Mouse (Mus musculus) induced T-regulatory cell, adult 2 months (primary cell): Measurements from ENCODE around the gene Chrna7.

Source experiments
- DNase-seq: peaks from one replicate; pipeline ENCODE4 v3.0.0-alpha.2; 2012; ENCODE audit warnings: low read depth

Gene Chrna7

DNA sequence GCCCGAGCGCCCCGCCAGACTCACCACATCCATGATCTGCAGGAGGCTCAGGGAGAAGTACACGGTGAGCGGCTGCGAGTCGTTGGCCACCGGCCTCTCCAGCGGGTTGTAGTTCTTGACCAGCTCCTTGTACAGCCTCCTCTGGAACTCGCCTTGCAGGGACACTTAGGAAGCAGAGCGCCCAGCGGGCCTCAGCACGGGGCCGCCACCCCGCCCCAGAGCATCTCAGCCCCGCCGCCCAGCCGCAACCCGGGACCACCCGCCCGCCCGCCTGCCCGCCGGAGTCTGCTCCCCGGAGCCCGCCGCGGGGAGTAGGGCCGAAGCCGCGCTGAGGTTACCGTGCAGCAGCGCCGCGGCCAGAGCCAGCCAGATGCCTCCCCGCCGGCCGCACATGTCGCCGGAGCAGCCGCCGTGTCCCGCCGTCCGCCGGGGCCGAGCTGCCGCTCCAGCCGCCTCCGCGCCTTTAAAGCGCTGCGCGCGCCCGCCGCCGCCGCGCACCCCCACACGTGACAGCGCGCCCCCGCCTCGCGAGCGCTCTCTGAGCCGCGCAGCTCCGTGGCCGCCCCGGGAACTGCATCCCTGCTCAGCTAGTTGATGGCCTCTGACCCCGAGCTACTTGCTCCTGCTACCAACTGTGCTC is at the start of gene Chrna7:
TSS of gene Chrna7 (minus strand) at position 486 of the 640 bp plus-strand sequence.
- DNase-seq, result peak; percentile 4

DNA sequence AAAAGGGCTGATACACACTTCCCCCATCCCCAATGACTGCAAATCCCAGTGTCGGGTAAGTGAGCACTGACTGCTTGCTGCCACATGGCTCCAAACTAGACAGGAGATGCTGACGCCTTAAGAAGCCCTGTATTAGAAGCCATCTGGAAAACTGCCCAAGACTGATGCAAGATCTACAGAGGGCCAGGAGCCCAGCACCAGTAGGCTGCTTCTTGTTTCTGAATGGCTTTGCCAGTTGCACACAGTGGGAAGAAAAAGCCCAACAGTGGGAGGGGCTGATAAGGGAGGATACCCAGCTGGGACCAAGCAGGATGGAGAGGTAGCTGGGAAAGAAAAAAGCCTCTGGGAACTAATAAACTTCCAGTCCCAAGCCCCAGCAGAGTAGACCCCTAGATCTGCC is 37.0 kb upstream of the Chrna7 start:
- no peak for DNase-seq

DNA sequence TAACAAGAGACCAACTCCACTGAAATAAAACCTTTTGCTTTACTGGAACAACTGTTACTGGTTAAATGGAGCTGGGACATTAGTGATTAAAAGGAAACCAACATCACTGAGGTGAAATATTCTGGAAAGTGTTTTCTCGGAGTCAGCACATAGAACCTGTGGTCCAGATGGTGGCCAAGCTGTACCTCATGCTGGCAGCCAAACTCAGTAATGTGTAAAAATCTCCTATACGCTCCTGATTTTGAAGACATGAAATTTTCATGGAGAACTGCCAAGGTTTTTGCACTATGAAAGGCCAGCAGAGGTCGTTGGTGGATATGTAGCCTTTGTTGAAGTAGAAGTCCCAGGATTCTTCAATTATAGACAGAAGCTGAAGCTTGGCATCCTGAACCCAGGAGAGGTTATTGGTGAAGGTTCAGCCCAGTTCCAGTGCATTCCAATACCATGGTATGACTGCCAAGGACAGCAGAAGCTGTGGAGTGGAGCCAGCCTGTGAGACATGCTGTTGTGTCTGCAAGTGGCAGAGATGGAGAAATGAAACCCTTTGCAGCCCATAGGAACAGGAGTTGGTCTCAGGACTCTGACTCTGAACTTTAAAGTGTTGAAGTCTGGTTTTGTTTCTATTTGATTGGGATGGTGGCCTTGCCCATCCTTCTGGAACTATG is 25.6 kb upstream of the Chrna7 start:
- DNase-seq, result no peak

DNA sequence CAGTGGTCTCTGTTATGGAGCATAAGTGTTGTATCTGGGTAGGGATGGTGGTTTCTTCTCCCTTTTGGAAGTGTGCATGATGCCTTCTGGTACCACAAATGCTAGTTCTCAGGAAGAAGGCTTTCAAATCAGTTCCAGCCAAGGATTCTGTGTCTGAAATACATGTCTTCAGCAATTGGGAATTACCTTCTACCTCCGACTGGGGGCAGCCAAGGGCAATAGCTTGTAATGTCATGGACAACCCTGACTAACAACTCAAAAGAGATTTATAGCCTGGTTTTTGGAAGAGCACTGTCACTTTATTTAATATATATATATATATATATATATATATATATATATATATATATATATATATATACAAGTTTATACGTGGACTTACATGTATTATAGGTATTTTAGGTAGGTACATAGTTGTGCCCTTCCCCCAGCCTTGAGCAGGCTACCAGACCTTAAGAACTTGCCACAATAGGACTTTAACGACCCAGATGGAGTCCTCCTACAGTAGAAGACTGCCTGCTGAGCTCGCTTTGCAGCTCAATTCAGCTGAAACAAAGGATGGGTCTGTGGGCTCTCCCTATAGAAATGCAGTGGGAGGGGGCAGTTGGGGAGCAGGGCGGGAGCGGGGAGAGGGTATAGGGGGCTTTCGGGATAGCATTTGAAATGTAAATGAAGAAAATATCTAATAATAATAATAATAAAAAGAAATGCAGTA is 12.9 kb upstream of the Chrna7 start:
- no peak for DNase-seq

DNA sequence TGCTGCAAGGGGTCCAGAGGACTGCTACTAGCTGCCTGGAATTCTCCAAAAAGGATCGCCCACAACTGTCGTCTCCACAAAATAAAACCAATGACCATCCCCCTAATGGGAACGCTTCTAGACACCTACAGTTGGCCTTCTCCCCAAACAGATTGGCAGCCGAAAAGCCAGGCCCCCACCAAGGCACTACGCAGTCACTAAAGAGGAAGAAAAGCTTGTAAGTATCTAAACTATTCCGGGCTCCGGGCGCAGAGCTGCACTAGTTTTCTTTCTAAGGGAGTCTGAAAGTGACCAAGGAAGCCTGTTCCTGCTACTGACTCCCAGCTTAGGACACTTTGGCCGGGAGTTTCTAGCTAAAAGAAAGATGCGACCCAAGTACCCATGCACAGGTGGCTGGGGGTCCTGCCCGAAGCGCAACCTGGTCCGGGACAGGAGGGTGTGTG is 707 bp downstream of the Chrna7 start:
- no peak for DNase-seq

DNA sequence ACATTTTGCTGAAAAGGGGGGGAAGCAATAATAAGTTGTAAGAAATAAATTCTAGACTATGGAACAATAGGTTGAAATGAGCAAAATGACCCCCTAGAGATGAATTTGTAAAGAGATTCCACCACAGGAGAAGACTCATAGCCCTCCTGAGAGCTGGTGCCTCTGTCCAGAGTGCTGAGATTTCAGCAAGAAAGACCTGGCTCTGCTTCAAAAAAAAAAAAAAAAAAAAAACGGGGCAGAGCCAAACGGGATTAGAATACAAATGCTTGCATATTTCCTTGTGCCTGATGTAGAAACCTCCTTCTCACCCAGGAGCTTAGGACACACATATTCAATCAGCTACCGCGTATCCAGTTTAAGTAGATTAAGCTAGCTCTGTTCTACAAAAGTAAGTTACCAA is 2.9 kb downstream of the Chrna7 start:
- DNase-seq, result no peak

DNA sequence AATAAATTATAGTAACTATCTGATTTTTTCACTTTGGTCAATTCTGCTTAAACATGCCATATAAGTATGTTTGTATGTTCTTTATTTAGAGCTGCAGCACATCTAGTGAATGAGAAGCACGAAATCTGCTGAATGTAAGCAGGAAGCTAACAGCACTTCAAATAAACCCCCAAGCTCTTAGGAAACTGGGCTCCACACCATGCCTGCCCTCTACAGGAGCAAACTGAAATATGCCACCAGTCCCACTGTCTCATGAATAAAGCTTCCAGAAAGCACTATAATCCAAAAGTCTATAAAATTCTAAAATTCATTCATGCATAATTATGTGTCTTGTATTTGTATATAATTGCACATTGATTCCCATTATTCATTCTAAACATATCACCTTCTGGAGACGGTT is 5.2 kb downstream of the Chrna7 start:
- no peak for DNase-seq

DNA sequence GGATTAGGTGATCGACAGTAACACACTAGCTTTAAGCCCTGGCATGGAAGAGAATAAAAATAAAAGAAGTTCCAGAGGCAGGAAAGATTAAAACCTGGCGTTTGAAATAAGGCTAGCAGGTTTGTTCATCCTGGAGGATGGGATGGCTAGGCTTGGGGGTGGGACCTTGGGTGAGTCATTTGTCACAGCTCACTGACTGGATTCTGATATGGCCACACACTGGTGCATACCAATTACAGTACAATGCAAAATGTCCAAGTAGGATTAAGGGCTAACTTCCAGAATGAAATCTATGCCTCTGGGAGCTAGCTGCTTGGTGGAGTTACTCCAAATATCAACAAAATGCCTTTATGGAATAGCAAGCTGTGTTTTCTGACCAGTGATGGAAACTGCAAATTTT is 16.8 kb downstream of the Chrna7 start:
- DNase-seq, result no peak

DNA sequence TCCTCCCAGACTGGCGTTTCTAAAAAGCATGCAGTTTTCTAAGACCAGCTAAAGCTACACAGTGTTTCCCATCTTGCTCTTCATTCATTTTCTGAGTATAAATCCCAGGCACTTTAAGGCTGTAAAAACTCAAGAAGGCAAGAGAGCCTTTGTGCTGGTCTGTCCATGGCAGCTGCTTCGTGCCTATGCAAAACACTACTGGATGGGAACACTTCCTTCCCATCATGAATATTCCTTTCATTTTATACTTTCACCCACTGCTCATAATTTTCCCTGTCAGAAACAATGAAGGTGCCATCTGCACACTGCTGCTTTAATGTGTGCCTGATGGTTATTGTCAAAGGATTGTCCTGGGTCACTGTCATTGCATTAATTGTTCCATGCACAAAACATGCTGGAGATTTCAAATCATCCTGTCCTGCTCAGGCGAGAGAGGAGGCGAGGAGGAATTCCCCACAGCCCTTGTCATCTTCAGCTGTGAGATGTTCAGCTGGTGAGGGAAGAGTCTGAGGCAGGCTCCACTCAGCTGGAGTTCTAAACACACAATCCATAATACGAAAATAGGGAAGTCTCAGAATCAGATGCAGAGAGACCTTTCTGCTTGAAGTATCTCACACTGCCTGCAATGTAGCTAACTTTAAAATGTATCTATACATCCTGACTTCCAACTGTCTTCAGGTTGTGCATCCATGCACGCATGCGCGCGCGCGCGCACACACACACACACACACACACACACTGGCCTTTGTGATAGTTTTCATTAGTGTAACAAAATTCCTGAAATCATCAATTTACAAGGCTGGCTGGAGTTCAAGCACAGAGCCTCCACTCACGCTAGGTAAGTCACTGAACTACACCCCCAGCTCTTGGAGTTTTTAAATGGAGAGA is 22.5 kb downstream of the Chrna7 start:
- no peak for DNase-seq

DNA sequence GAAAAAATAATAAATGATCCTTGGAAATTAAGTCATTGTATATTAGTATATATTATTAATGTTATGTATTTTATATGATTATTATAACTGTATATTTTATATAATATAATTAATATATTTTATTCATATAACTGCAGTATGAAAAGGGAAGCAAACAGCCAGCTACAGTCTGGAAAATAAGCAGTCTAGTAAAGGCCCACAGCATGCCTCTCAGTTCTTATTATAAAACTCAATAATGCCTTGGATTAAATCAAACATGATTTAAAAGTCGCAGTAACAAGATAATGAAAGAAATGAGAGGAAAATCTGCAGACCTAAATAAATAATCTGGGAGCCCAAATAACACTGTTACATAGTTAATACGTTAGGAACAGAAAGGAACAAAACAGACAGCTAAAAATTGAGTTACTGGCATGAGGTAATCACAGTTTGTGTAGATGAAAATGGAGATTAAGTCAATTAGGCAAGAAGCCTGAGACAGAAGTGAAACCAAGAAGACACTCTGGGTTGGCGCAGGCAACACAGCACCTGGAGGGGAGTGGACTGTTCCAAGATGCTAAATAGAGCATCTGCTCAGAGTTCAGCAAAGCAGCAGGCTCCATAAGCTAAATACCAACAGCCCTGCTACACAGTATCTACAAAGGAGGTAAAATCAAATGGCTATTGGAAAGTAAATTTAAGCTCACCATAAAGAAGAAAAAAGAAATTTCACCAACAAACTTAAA is 42.1 kb downstream of the Chrna7 start:
- DNase-seq, result no peak

DNA sequence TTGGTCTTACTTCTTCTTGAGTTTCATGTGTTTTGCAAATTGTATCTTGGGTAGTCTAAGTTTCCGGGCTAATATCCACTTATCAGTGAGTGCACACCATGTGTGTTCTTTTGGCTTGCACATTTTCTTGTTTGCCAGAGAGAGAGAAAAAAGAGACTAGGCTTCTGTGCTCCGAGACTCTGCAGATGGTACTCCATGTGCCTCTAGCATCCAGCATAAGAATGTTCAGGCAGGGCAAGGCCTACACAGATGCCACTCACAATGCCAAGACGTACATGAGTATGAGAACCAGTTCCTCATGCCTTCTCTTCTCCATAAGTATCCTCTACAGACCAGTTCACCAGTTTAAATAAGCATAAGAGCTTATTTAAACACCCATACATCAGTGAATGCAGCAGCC is 47.8 kb downstream of the Chrna7 start:
- no peak for DNase-seq

DNA sequence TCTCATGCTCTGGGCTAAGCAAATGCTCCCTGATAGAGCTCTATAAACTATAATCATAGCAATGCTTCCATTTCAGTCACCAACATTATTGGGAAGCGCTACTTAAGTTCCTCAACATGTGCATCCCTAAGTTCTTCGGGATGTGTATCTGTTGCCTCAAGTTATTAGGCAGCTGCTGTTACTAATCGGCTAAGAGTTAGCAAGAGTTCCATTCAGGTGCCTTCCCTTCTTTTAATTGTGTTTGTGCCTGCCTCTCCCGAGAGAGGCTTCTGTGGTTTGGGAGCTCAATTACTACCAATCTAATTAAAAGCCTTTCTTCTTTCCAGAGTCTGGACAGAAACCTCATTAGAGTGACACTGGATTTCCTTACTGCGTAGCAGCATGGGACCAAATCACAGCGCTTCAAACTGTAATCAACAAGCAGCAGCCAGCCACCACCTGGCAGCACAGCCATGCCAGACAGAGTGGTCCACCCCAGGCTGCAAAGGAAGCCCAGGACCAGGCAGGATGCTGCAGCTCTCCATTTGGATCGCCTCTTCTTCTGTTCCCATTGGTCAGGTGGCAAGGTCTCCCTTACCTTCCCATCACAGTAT is 50.0 kb downstream of the Chrna7 start:
- no peak for DNase-seq

DNA sequence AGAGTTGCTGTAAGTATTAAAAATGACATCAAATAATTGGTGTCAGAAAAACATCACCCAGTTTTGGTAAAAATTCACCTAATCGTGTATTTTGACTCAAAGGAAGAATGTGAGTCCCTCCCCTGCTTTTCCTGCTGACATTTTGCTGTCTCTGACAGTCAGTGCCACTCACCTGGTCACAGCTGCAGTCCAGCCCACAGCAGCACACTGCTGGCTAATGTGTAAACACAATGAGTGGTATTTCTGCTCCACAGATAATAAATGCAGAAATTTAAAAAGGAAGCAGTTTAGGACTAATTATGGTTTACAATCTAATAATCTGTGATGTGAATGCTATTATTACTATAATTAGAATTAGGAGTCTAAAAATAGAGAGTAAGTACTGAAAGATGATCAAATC is 59.1 kb downstream of the Chrna7 start:
- DNase-seq, result no peak

DNA sequence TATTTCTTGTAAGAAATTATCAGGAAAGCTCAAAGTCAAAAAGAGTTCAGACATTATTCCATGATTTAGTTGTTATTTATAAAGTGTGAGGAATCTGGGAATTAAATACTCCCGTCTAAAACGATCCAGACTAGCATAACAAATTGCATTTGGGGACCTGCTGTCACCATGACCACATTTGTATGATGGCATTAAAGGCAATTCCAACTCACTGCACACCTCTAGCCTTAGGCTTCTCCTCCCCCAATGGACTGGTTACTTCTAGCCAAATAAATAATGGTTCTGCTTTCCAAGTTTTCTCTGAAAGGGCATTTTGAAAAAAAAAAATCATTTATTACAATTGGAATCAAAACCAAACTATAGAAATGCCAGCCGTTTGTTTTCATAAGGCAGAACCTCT is 63.6 kb downstream of the Chrna7 start:
- no peak for DNase-seq

DNA sequence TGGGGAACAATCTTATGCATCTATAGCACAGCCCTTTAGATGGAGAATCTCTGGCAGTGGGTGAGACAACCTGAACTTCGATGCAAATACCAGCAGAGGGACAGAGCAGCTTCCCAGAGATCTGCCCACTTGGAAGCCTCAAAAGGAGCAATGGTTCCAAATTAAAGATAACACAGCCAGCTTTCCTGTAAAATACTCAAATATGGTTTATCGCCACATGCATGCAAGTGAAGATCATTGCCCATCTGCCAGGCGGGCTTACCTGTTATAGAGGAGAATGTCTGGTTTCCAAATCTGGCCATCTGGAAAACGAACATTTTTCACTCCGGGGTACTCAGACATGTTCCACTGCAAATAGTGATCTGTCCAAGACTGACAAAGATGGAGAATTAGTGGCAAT is 64.0 kb downstream of the Chrna7 start:
- DNase-seq, result no peak

DNA sequence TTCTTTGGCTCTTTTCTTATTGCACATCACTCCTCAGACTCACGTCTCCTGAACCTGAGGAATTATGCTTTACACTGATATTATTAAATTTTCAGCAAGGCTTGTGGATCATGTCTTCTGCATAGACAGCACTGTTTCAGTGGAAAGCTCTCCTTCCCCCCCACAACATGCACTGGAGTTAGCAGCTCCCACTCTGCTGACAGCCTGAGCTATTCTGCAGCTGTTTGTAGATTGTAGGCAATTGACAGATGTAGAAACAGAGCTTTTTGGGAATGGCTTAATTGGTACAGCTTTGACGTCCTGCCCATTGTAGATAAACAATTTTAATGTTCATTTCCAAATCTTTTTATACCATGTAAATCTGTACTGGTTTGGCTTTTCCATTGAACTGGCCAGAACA is 89.8 kb downstream of the Chrna7 start:
- DNase-seq, result no peak

DNA sequence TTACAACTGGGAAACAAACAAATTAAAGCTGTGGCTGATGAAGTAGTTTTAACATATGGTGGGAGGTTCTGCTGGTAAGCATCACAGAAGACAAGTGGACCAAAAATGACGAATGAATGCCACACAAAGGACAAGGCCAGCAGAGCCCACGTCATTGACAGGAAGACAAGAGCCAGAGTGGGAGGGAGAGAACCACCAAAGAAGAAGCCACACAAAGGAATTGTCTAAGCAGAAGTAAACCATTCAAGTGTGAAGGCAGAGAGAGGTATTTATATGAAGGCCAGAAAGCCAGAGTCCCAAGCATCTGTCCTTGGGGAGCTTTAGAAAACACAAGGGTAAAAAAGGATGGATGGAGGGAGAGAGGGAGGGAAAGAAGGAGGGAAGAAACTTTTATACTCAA is 98.7 kb downstream of the Chrna7 start:
- DNase-seq, result no peak

DNA sequence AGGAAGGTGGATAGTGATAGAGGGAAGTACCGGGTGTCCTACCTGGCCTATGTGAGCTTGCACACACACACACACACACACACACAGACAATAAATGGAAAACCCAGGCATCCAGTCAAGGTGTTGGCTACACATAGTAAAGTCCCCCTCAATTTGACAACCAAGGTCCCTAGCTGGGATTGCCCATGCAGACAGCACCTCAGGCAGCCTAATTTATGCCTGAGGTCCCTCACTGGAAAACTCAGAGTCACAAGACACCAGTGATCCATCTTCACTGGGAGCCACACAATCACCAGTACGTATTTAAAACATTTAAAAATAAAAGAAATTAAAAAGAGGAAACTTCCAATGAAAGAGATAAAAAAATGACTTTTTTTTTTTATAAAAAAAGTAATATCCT is 99.1 kb downstream of the Chrna7 start:
- DNase-seq, result no peak

DNA sequence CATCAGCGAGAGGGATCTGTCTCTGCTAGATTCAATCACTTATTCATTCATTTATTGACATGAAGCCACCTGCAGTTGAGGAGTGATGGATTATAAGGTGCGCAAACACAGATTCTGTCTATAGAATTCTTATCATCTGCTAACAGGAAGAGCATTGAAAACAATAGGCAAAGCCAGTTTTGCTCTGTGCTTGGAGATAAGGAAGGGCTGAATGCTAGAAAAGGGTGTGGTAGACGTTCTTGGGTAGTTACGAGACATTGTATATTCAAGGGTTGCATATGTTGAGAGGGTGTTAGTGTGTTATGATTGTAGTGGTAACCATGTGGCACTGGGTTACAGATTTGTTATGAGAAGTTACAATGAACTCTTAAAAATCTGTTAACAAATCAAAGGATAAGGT is 103.0 kb downstream of the Chrna7 start:
- DNase-seq, result no peak

DNA sequence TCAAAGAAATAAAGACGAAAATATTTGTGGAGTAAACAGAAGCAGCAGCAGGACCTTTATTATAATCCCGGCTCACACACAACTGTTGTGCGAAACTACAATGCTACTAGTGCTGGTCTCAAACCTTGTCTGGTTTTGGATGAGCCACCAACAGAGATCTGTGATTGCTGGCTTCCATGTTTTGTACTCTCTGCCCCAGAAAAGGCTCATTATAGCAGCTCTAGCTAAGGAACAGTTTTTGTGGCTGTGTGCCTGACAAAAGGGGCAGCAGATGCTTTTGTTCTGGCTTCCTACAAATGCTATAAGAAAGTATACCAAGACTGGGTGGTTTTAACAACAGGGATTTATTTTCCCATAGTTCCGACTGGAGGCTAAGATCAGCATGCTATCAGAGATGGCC is 126.4 kb downstream of the Chrna7 start:
- no peak for DNase-seq

DNA sequence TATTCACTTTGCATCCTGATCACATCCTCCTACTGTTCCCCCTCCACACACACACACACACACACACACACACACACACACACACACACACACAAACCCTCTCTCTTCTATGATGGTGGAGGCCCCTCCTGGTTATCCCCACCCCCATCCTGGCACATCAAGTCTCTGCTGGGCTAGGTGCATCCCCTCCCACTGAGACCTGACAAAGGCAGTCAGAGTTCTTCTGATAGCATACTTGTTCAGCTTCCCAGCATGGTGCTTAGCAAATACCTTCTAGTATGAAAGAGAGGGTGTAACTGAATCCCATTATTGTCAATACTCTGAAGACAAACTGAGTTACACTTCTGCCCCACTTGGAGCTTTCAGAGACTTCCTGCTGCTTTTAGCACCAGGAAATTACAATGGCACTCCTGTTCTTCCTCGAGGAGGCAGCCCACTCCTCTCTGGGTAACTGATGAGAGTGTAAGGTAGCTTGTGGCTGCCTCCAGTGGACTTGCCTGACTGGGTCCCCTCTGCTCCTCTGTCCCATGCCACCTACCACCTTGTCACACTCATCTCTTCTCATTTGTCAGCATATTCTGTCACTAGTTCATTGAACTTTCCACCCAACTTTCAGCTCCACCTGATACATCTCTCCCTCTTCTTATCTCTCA is 127.9 kb downstream of the Chrna7 start:
- DNase-seq, result no peak
